Comparison of ENCODE assay signal across 1 mouse cellular context in the genomic region with DNA sequence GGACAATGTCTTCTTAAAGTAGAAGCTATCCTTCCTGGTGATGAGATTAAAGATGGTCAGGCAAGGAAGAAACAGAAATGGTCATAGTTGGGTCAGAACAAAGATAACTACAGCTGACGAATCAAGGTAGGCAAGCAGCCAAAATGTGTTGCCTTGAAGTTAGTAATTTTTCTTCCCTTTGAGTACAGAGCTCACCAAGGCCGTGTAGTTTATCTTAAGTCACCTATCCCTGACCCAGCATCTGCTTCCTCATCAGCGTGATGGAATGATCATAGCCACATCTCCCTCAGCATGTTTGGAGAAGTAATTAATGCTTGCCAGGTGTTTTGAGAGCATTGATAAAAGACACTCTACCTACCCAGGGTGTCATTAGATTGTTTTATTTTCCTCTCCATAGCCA.
TF ChIP-seq lines count a peak whose summit lies in the region.

No protein-coding gene starts in this region.

TF ChIP-seq in MEL, 35 proteins besides CTCF, POLR2A, EP300 and RAD21 (continued from another document):
- no peak for TF ChIP-seq SIN3A (IDR thresholded peaks at IDR 0.05; ENCODE audit: low read length)
- TF ChIP-seq ZNF384 (IDR thresholded peaks at IDR 0.05; ENCODE audit: low read depth, low read length): no peak
- no peak for TF ChIP-seq NELFE (IDR thresholded peaks at IDR 0.05; ENCODE audit: low read depth, low read length)
- TF ChIP-seq RCOR1 (IDR thresholded peaks at IDR 0.05; ENCODE audit: low read depth, low read length): no peak
- TF ChIP-seq CHD1 (IDR thresholded peaks at IDR 0.05; ENCODE audit: low read depth, low read length): no peak
- no peak for TF ChIP-seq GABPA (IDR thresholded peaks at IDR 0.05; ENCODE audit: low read depth, low read length)
- TF ChIP-seq POLR2AphosphoS5 (IDR thresholded peaks at IDR 0.05; ENCODE audit: borderline replicate concordance, low read depth, low read length): no peak
- no peak for TF ChIP-seq MAX (IDR thresholded peaks at IDR 0.05; ENCODE audit: low read length)
- no peak for TF ChIP-seq TBP (IDR thresholded peaks at IDR 0.05; ENCODE audit: low read depth, low read length)
- no peak for TF ChIP-seq TAL1 (IDR thresholded peaks at IDR 0.05; ENCODE audit: low read length)
- TF ChIP-seq HCFC1 (IDR thresholded peaks at IDR 0.05; ENCODE audit: low read depth, low read length): no peak
